Comparison of ENCODE assay signal across 8 mouse cellular contexts in genomic region chr19:55254513-55255016, GRCm38 (mm10). TPM values are rescaled to one million over a fixed set of nuclear protein-coding genes. Genes with fewer than 3 reads are reported as not detected.
DNase-seq lines count a peak whose midpoint lies in the region; ATAC-seq and TF ChIP-seq lines count a peak whose summit lies in the region.

No protein-coding gene starts in this region.

- H3K9me3 ChIP-seq in kidney, embryonic 16.5 days (ENCODE audit: low read length) = no peaks in the 10 kb centered on the region
- H3K9me3 ChIP-seq in G1E (replicated peaks) = no peaks in the 10 kb centered on the region
- no peaks in the 10 kb centered on the region for H3K9me3 ChIP-seq in hindbrain, embryonic 12.5 days (replicated peaks)
- H3K9me3 ChIP-seq in liver, embryonic 11.5 days (ENCODE audit: control insufficient read depth, low read length) = no peaks in the 10 kb centered on the region

- H3K36me3 ChIP-seq in kidney, embryonic 16.5 days (ENCODE audit: insufficient read depth, low read length) = no peaks in the 10 kb centered on the region
- peaks cover 38% of the 10 kb centered on the region for H3K36me3 ChIP-seq in G1E (replicated peaks)
- H3K36me3 ChIP-seq in hindbrain, embryonic 12.5 days = no peaks in the 10 kb centered on the region
- no peaks in the 10 kb centered on the region for H3K36me3 ChIP-seq in liver, embryonic 11.5 days (ENCODE audit: control insufficient read depth, insufficient read depth, low read length)

- 11% methylated on average over 5 of the region's 5 CpGs for WGBS in kidney, embryonic 16.5 days
- 9% methylated on average over 5 of the region's 5 CpGs for WGBS in hindbrain, embryonic 12.5 days
- 12% methylated on average over 5 of the region's 5 CpGs for WGBS in liver, embryonic 11.5 days

- peaks cover 10% of the 10 kb centered on the region for H3K4me1 ChIP-seq in kidney, embryonic 16.5 days (ENCODE audit: insufficient read depth, low read length)
- H3K4me1 ChIP-seq in G1E (ENCODE audit: insufficient read depth, low read depth, low read length) = peaks cover 66% of the 10 kb centered on the region
- peaks cover 13% of the 10 kb centered on the region for H3K4me1 ChIP-seq in hindbrain, embryonic 12.5 days
- peaks cover 37% of the 10 kb centered on the region for H3K4me1 ChIP-seq in liver, embryonic 11.5 days (replicated peaks; ENCODE audit: control insufficient read depth, insufficient read depth, low read length)

- TF ChIP-seq CTCF in G1E (IDR thresholded peaks at IDR 0.05; ENCODE audit: low read depth, low read length) = no peak

- peak overlapping the region; percentile 76 for H3K4me2 ChIP-seq in kidney, embryonic 16.5 days (replicated peaks; ENCODE audit: low read depth, low read length)
- peak overlapping the region; percentile 93 for H3K4me2 ChIP-seq in hindbrain, embryonic 12.5 days (replicated peaks)
- peak overlapping the region; percentile 92 for H3K4me2 ChIP-seq in liver, embryonic 11.5 days

- DNase-seq in kidney, adult 18-20 months = no peak
- peak; percentile 80 for DNase-seq in G1E (ENCODE audit: low spot score)
- peak; percentile 36 for DNase-seq in embryo, embryonic 10 days (ENCODE audit: low spot score)
- DNase-seq in liver, embryonic 11.5 days (ENCODE audit: low spot score) = peak; percentile 68
- DNase-seq in frontal cortex, postnatal 14 days (ENCODE audit: low spot score in 2 of 2) = no peak

- H3K27me3 ChIP-seq in kidney, embryonic 16.5 days (ENCODE audit: insufficient read depth, low read length) = no peaks in the 10 kb centered on the region
- H3K27me3 ChIP-seq in G1E (ENCODE audit: insufficient read depth, low read length) = peaks cover 8% of the 10 kb centered on the region
- H3K27me3 ChIP-seq in hindbrain, embryonic 12.5 days = 0 out of 2 replicates have a peak, but pooled peaks cover 3% of the 10 kb centered on the region
- H3K27me3 ChIP-seq in liver, embryonic 11.5 days (replicated peaks; ENCODE audit: control insufficient read depth, insufficient read depth, low read length) = no peaks in the 10 kb centered on the region

- peak; percentile 40 for ATAC-seq in kidney, embryonic 16.5 days (ENCODE audit: low FRiP score, low TSS enrichment)
- ATAC-seq in G1E (ENCODE audit: extremely low read depth, insufficient number of reproducible peaks, low FRiP score, poor library complexity, severe bottlenecking) = peak; percentile 79
- ATAC-seq in hindbrain, embryonic 12.5 days (ENCODE audit: low FRiP score) = peak; percentile 36
- ATAC-seq in liver, embryonic 11.5 days (replicated peaks; ENCODE audit: low FRiP score) = peak; percentile 80
- ATAC-seq in neutrophil, adult 5-6 weeks (ENCODE audit: extremely low read depth, insufficient number of reproducible peaks, low FRiP score, poor library complexity, severe bottlenecking) = 0 out of 2 replicates have a peak, but pooled peaks have one; percentile 10

- peak overlapping the region; percentile 86 for H3K27ac ChIP-seq in kidney, embryonic 16.5 days (ENCODE audit: low read length)
- H3K27ac ChIP-seq in hindbrain, embryonic 12.5 days = no peak overlapping the region
- peak overlapping the region; percentile 95 for H3K27ac ChIP-seq in liver, embryonic 11.5 days (ENCODE audit: low read depth, low read length)

- peak overlapping the region; percentile 78 for H3K9ac ChIP-seq in kidney, embryonic 16.5 days (replicated peaks; ENCODE audit: low read length)
- H3K9ac ChIP-seq in hindbrain, embryonic 12.5 days = peak overlapping the region; percentile 64
- peak overlapping the region; percentile 95 for H3K9ac ChIP-seq in liver, embryonic 11.5 days (ENCODE audit: low read depth, low read length)

- H3K4me3 ChIP-seq in kidney, embryonic 16.5 days (ENCODE audit: low read length) = peak overlapping the region; percentile 62
- H3K4me3 ChIP-seq in G1E (ENCODE audit: low read depth, low read length) = peak overlapping the region; percentile 92
- peak overlapping the region; percentile 52 for H3K4me3 ChIP-seq in hindbrain, embryonic 12.5 days
- H3K4me3 ChIP-seq in liver, embryonic 11.5 days (ENCODE audit: low read depth, low read length) = peak overlapping the region; percentile 81

RNA-seq across cellular contexts. Expression of gene Acsl5, which starts 2.8 kb away (rescaled TPM):
- polyA plus RNA-seq in kidney, embryonic 16.5 days (2015; fragmentation: Nextera tagmentation; extraction: Ambion mirVana) = 58.4 and 59.0 TPM in 2 replicates
- 30.1 and 50.6 TPM in 2 replicates for total RNA-seq in G1E (2014; fragmentation: Nextera tagmentation)
- total RNA-seq in G1E (2017) = 111 and 131 TPM in 2 replicates
- 20.2 and 21.8 TPM in 2 replicates for polyA plus RNA-seq in G1E (2012)
- polyA plus RNA-seq in hindbrain, embryonic 12.5 days (2016; fragmentation: Nextera tagmentation; extraction: Ambion mirVana) = 16.5 and 16.9 TPM in 2 replicates
- polyA plus RNA-seq in liver, embryonic 11.5 days (2014; fragmentation: Nextera tagmentation; extraction: Ambion mirVana) = 125 and 130 TPM in 2 replicates
- 92.0 and 131 TPM in 2 replicates for total RNA-seq in neutrophil, adult 5-6 weeks (2017)

RNA-seq across cellular contexts. Expression of gene Gucy2g, which starts 13.5 kb away (rescaled TPM):
- 0.05 and 0.10 TPM in 2 replicates for polyA plus RNA-seq in kidney, embryonic 16.5 days (2015; fragmentation: Nextera tagmentation; extraction: Ambion mirVana)
- not detected in 2 replicates for total RNA-seq in G1E (2014; fragmentation: Nextera tagmentation)
- 0.11 TPM in 1 of 2 replicates, not detected in the other for total RNA-seq in G1E (2017)
- polyA plus RNA-seq in G1E (2012) = not detected in 2 replicates
- not detected in 2 replicates for polyA plus RNA-seq in hindbrain, embryonic 12.5 days (2016; fragmentation: Nextera tagmentation; extraction: Ambion mirVana)
- polyA plus RNA-seq in liver, embryonic 11.5 days (2014; fragmentation: Nextera tagmentation; extraction: Ambion mirVana) = 0.04 TPM in 1 of 2 replicates, not detected in the other
- total RNA-seq in neutrophil, adult 5-6 weeks (2017) = not detected in 2 replicates

Comparison
In these comparisons a context has a peak if more than half of its experiments do, and no peak if none do; other contexts are left out.
1. ATAC-seq: peak in every context shown above with its lines; median percentile 80 in liver, embryonic 11.5 days; 79 in G1E; 40 in kidney, embryonic 16.5 days; 36 in hindbrain, embryonic 12.5 days; 10 in neutrophil, adult 5-6 weeks.
2. DNase-seq: peak in G1E (single experiment), embryo, embryonic 10 days (single experiment) and liver, embryonic 11.5 days (single experiment); none in kidney, adult 18-20 months (single experiment) and frontal cortex, postnatal 14 days (0 of 2).
3. Peak in every context shown above with its lines, with median percentiles within 50 percentile points of each other: H3K4me2 ChIP-seq, H3K4me3 ChIP-seq and H3K9ac ChIP-seq.